Mouse (Mus musculus): ENCODE measurements around the gene Brsk1.

The Brsk1 gene

DNA sequence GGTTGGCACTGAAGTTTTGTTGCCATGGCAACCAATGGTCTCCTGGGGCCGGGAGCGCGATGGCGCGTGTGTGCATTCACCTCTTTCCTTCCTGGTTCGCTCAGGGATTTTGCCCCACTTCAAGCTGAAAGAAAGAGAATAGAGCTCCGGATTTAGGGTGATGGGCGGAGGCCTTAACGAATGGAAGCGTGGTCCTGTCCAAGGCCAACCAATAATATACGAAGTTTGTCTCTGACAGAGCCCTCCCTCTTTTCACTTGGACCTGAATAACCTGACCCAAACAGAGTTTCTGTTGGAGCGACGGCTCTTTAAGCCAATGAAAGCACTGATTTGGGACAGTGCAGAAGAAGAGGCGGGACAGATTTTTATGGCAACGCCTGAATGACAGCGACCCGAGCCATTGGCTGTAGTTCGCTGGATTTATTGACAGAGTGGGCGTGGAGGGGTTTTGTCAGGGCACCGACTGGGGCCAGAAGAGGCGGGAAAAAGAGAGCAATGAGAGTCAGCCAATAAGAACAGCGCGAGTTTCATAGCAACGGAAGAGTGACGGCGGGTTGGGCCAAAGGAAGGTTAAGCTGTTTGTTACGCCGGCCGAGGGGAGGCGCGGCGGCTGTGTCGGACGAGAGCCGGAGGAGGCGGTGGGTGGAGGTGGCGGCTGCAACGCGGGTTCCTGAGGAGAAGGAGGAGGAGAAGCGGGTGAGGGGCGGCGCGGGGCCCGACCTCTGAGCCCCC lies 49.3 kb downstream of the Brsk1 start, which contains the start of gene Kmt5c:
Gene Kmt5c (plus strand): TSS at position 572 of the 732 bp plus-strand sequence.
- DNase-seq (ENCODE audit: low read depth, low spot score) = peak; percentile 96

DNA sequence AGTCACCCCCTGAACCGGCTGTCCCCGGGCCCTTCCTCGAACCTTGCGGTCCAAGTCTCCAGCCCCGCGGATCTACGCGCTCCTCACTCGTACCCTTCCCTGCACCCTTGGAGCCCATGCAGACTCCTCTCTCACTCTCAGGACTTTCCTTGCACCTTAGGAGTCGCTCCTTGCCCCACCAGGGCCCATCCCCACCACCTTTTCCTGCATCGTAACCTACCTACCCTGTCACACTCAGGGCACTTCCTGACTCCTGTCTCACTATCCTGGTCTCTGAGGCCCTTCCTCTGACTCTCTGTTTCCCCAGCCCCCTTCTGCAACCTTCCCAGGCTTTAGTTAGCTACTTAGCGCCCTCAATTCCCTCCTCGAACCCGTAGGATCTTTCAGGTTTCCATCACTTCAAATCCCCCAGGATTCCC lies 49.9 kb downstream of the Brsk1 start:
- no peak for DNase-seq (ENCODE audit: low read depth, low spot score)

DNA sequence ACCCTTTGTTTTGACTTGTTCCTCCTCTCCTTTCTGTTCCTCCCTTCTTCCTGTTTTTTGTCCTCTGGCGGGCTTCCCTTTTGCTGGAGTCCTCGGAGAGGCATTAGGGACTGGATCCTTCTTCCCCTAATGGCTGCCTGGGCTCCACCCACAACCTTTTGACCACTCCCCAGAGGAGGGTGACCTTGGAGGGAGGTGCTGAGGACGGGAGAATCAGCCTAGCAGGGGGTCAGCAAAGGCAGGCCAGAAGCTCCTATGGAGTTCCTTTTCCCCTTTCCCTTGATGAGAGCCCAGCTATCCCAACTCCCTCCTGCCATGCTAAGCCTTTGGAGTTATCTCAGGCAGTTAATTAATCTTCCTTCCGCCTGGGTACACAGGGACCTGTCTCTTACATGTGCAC lies 50.7 kb downstream of the Brsk1 start:
- DNase-seq (ENCODE audit: low read depth, low spot score) = peak; percentile 42

DNA sequence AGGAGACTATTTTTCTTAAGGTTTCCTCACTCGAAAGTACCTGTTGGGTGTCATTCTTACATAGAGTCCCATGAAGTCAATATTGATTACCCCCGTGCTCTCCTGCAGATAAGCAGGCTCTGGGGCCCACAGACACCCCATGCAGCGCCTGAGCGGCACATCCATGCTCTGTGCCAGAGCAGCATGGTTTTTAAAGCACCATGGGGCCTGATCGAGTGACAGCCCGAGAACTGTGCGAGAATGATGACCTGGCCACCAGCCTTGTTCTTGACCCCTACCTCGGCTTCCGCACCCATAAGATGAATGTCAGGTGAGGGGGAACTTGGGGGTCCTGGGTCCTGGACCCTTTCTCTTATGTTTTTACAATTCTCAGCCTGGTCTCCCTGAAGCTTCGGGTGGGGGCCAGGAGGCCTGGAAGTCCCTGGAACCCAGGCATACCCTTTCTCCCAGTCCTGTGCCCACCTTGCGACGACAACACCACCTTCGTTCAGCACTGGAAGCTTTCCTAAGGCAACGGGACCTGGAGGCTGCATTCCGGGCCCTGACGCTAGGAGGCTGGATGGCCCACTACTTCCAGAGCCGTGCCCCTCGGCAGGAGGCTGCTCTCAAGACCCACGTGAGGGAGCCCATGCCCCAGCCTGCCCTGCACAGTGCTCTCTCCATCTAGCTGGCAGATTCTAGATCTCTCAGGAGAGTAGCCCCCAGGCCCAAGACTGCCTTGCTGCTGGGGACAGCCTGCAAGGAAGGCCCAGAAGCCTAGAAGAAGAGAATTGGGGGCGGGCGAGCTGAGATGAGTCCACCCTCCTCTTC lies 51.5 kb downstream of the Brsk1 start:
- no peak for DNase-seq (ENCODE audit: low read depth, low spot score)

DNA sequence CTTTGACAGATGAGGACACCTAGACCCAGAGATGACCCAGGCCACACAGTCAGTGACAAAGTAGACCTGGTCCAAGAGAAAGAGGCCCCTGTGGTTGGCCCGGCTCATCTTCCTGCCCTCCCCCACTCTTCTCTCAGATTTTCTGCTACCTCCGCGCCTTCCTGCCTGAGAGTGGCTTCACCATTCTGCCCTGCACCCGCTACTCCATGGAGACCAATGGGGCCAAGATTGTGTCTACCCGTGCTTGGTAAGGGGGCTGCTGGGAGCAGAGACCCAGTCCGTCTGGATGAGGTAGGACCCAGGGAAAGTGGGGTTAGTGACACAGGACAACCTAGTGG lies 52.0 kb downstream of the Brsk1 start:
- no peak for DNase-seq (ENCODE audit: low read depth, low spot score)

DNA sequence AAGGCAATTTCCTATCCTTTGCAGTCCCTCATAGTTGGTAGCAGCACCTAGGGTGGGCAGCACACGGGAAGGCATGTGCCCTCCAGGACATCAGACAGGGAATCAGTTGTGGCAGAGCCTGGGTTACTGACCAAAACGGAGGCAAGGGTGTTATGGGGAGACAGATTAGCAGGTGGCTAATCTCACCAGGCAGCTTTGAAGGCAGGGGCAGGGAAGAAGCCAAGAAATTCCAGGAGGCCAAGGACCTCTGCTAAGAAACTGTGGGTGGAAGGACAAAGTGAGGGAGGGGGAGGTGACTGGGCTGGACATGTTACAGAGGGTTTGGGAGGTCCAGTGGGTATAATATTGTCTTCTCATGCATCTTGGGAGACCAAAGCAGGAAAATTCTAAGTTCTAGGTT lies 53.0 kb downstream of the Brsk1 start:
- DNase-seq (ENCODE audit: low read depth, low spot score) = no peak

DNA sequence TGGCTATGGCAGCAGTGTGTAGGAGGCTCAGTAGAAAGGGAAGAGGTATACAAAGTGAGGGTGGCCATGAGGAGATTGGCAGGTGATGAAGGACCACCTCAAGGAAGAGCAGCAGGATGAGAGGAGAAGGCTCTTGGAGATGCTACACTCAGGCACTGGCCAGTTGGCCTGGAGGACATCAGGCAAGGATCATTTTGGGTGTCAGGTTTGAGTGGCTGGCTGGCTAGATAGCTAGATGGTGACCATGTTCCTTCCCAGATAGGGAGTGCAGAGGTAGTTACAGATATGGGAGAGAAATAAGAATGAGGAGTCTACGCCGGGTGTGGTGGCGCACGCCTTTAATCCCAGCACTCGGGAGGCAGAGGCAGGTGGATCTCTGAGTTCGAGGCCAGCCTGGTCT lies 54.5 kb downstream of the Brsk1 start:
- no peak for DNase-seq (ENCODE audit: low read depth, low spot score)

DNA sequence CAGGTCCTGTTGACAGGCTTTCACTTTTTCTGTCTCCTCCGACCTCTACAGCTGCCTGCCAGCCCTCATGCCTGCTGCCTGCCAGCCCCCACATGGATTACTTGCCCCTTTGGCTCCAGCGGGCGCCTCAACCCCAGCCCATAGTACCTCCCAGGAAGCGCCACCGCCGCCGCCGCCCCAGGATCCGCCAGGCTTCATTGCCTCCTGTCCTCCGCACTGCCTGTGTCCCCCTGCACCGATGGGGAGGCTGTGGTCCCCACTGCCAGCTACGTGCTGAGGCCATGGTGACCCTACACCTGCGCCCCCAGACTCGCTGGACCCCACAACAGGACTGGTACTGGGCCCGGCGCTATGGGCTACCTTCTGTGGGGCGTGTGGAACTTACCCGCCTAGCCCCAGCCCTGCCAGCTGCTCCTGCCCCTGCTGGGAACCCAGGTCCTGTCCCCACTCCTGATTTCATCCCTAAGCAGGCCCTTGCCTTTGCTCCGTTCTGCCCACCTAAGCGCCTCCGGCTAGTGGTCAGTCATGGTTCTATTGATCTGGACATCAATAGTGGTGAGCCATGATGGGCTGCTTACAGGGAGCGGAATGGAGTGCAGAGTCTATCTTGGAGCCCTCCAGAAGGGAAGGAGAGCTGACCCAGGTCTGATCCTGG lies 56.0 kb downstream of the Brsk1 start:
- no peak for DNase-seq (ENCODE audit: low read depth, low spot score)

DNA sequence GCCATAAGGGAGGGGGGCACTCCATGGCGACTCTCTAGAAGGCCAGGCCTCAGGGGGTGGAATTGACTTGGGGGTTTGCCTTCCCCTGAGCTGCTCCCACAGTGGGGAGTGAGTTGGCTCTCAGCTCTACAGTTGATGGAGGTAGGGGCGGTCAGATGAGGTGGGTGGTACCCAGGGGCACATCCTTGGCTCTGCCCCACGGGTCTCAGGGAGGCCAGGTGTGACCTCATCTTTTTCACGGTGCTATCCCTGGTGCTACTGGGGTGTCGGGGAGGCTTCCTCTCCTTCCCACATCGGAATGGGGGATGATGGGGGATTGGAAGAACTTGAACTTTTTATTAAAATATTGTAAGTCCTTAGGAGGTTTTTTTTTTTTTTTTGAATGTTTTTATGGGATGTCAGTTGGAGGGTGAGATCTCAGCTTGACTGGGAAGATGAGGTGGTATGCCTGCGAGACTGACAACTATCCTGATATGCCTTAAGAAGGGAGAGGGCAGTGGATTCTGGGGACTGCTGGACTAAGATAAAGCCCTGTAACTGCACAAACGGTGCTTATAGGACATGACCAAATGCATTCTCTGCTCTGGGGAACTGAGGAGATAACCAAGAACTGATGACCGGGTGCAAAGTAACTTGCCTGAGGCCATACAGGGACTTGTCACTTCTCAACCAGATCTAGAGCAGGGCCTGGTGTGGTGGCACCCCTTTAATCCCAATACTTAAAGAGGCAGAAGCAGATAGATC lies 56.9 kb downstream of the Brsk1 start:
- no peak for DNase-seq (ENCODE audit: low read depth, low spot score)

DNA sequence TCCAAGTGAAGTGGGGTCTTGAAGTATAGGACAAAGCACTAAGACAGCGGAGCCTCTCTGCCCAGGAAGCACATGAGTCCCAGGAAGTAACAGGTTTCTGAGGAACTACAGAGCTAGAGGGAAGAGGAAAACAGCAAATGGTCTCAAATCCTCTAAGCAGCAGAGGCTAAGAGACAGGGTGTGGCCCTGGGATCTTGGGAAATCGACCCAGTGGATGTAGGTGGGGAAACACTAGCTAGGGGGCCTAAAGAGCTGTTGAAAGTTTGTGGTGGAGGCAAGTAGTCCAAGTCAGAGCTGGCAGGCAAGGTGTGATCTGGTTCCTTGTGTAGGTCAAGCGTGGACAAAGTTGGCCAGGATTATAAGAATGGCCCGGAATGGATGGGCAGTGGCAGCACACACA lies 57.9 kb downstream of the Brsk1 start:
- no peak for DNase-seq (ENCODE audit: low read depth, low spot score)

DNA sequence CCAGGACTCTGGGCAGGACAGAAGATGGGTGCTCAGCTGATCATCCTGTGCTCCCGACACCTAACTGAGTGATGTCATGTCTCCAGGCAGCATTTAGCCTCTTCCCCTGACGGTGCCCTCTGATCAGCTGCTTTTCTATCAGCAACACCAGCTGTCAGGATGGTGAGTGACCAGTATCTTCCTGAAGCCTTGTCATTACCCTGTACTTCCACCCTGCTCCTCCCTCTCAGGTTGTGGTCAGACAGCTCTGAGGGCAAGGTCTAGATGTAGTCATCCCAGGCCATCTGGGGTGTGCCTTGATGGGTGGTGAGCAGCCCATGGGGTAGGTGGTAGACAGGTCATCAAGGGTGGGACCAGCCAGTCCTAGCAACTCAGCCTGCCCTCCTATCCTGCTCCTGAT lies 58.8 kb downstream of the Brsk1 start:
- no peak for DNase-seq (ENCODE audit: low read depth, low spot score)

DNA sequence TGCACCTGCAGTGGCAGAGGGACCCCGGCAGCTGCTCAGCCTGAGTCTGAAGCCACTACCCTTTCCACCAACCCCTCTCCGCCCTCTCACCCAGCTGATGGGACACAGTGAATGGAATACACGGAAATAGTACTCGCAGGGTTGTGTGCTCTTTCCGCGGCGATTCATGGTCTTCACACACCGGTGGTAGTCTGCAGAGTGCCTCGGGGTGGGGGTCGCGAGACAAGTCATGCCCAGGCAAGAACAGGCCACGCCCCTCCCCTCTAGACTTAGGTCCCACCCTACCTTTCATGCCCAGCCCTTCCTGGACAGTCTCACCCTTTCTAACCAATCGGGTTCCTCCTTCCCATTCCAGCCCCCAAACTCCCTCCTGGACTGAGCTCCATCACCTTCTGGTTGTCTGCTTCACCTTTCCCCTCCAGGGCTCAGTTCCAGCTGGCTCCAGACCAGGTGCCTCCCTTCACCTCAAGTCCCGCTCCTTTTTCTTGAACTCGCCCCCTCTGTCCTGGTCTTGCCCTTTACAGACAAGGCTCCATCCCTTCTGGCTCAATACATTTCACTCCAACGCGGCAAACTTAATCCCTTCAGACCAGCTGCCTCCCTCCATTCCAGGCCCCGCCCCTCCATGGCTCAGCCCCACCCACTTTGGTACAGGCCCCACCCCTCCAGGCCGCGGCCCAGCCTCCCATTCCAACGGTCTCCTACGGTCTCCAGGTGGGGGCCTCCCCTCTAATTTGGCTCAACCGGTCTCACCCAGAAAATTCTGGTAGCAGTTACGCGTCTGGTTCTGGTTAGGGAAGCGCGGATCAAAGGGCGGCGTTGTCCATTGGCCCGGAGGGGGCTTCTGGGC lies 61.8 kb downstream of the Brsk1 start:
- DNase-seq (ENCODE audit: low read depth, low spot score) = peak; percentile 88

DNA sequence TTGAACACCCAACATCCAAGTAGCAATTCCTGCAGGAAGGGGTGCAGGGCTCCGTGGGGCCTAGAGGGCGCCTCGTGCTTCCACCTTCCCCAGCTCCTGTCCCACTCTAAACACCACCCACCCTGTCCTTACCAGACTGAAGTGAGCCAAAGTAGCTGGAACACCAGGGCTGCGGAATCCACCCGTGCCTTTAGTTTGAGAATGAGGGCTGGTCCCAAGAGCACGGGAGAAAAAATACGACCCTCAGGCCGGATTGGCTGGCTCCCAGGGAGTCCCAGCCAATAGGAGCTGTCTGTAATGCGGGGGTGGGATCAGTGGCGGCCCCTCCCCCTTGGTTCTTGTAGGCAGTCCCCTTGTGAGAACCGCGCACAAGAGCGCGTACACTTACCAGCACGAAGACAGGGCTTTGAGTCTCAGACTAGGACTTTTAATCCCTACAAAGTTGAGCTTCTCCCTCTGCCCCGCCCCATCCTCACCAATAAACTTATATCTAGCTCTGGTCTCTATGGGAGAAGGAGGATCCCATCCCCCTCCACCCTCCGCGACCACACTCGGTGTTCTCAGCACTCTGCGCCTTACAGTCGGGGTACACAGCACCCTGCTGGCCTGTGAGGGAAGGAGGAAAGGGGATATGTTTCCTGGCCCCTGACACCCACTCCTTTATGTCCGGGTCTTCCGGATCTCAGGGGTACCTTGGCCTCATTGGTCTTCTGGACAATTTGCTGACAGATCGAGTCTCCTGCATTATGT lies 62.6 kb downstream of the Brsk1 start, which contains the start of gene Cox6b2:
Gene Cox6b2 (minus strand): TSS at position 274 of the 750 bp plus-strand sequence.
- DNase-seq (ENCODE audit: low read depth, low spot score) = peak; percentile 89

DNA sequence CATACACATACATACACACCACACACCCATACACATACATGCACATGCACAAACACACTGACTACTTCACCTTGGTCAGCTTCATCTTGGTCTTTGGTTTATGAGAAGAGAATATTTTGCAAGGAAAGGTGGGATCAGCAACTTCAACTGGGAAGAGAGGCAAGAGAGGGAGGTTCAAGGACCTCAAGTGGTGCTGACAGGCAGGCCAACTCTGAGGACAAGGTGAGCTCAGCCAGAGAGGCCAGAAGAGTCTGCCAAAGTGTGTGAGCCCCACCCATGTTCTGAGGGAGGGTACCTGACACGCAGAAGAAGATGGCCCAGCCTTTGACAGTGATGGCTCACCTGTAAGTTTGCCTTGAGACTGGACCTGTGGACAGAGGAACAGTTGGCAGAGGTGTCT lies 69.3 kb downstream of the Brsk1 start:
- no peak for DNase-seq (ENCODE audit: low read depth, low spot score)

DNA sequence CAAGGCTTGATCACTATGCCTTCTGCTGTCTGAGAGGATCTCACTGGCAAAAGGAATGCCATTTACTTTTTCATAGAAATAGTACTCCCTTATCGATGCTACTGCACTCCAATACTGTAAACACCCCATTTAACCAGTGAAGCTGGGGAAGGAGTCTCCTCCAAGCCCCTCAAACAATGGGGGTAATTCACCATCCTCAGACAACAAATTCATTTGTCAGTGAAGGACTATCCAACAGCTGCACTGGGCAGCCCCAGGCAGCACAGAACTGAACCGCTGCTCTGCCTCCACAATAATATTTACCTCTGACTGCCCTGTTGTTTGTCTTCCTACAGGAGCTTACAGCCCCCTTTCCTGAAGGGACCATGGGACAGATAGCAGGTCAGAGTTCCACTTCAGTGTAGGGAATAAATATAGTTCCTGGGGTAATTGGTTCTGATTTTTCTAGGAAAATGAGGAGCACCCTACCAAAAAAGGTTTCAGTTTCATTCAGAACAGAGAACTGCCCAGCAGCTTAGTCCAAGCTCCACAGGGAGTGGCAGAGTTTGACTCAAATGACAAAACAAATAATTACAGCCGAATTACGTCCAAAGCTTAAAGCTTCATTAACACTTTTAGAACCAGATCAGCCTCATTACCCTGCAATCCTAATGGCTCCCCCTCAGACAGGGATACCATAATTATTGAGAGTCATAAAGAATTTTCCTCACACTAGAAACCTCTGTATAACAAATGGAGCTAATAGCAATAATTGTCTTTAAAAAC lies 74.7 kb downstream of the Brsk1 start:
- DNase-seq (ENCODE audit: low read depth, low spot score) = no peak
